In the genomic region with DNA sequence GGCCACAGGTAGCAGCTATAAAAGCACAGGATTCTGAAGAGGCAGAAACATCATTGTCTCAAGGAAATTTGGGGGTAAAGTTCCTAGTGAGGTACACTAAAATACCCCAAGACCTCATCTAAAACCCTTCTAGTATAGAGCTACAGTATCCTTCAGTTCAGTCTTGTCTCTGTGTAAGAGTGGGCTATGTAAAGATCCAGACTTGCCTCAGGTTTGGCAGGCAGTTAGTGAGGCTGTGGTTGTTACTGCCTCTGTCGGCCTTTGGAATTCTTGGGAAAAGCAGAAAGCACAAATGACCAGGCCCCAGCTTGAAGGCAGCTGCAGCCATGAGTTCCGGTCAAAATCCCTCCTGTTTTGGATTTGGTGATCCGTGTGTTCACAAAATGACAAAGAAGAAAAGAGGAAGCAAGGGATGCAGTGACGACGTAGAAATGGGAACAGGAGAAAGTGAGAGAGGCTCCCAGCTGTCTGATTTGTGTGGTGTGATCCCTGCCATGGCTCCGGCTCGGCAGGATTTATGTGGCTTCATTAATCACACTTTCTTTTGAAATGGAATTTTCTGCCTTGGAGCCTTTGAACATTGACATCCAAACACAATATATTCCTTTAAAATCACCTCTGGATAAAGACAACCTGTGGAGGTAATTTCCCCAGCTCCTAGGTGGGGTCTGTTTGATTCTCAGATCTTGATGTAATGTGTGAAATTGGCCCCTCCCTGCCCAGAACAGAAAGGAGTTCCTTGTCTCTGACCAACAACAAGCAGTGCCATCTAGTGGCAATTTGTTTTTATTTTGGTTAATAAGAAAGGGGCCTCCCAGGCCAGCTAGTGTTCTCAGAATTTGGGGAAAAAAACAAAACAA, we compare ENCODE assay signal across 7 mouse cellular contexts.
DNase-seq lines count a peak whose midpoint lies in the region; ATAC-seq lines count a peak whose summit lies in the region.

No protein-coding gene starts in this region.

- peak; percentile 25 for DNase-seq in urinary bladder, postnatal 14 days (ENCODE audit: low spot score)
- no peak for DNase-seq in urinary bladder, adult 2 months (ENCODE audit: low spot score)
- DNase-seq in cerebellum, postnatal 25 days: peak; percentile 43 to 71
- DNase-seq in heart, adult 9 months (ENCODE audit: low spot score in 2 of 2): peak; percentile 32 to 47
- peak; percentile 51 to 64 for DNase-seq in kidney, postnatal 36 days
- DNase-seq in midbrain, embryonic 11.5 days (ENCODE audit: low spot score, missing footprints): peak; percentile 68
- no peak for DNase-seq in Muller cell, postnatal 12 days (ENCODE audit: inconsistent ontology term)

- no peaks in the 10 kb centered on the region for H3K9me3 ChIP-seq in midbrain, embryonic 11.5 days (ENCODE audit: control insufficient read depth, low read length)

- no peak overlapping the region for H3K4me2 ChIP-seq in midbrain, embryonic 11.5 days

- H3K27me3 ChIP-seq in midbrain, embryonic 11.5 days (ENCODE audit: control insufficient read depth, insufficient read depth, low read length): no peaks in the 10 kb centered on the region

- 42% methylated on average over 7 of the region's 7 CpGs for WGBS in midbrain, embryonic 11.5 days

- H3K4me1 ChIP-seq in midbrain, embryonic 11.5 days (ENCODE audit: control insufficient read depth, insufficient read depth, low read length): no peaks in the 10 kb centered on the region

- ATAC-seq in midbrain, embryonic 11.5 days (ENCODE audit: low FRiP score): peak; percentile 78

- peak overlapping the region; percentile 32; the same call in 1 of the 2 replicates for H3K9ac ChIP-seq in midbrain, embryonic 11.5 days (ENCODE audit: low read length)

- H3K4me3 ChIP-seq in midbrain, embryonic 11.5 days (ENCODE audit: low read depth, low read length): no peak overlapping the region

- H3K36me3 ChIP-seq in midbrain, embryonic 11.5 days (ENCODE audit: control insufficient read depth, insufficient read depth, low read length): no peaks in the 10 kb centered on the region

- no peak overlapping the region for H3K27ac ChIP-seq in midbrain, embryonic 11.5 days (ENCODE audit: low read depth, low read length)

Comparison
In these comparisons a context has a peak if more than half of its experiments do, and no peak if none do; other contexts are left out.
1. DNase-seq: peak in urinary bladder, postnatal 14 days (single experiment), cerebellum, postnatal 25 days (2 of 2), heart, adult 9 months (2 of 2), kidney, postnatal 36 days (2 of 2) and midbrain, embryonic 11.5 days (single experiment); none in urinary bladder, adult 2 months (single experiment) and Muller cell, postnatal 12 days (single experiment).